Mouse (Mus musculus) hindbrain, embryonic 13.5 days (tissue): ENCODE data around the gene Polr2e. TPM values are rescaled to one million over a fixed set of nuclear protein-coding genes. Genes with fewer than 3 reads are reported as not detected.

Experiments
- ATAC-seq: fragments of 200-750 bp; cut with Nextera tagmentation; 2 replicates; pipeline ENCODE4 v1.8.0; 2017; ENCODE audit warnings: moderate TSS enrichment; ENCODE audit not compliant: low FRiP score
- H3K27ac ChIP-seq: fragments of 300-500 bp; sonication (generic); 2 replicates; pipeline ENCODE4 v1.5.1; 2015; ENCODE audit warnings: inconsistent platforms, mild to moderate bottlenecking, moderate library complexity
- H3K27me3 ChIP-seq: fragments of 300-500 bp; sonication (generic); 2 replicates; pipeline ENCODE4 v1.6.1; 2015; ENCODE audit warnings: mild to moderate bottlenecking, inconsistent platforms
- H3K36me3 ChIP-seq: fragments of 300-500 bp; sonication (generic); 2 replicates; pipeline ENCODE4 v1.6.1; 2015; ENCODE audit warnings: mild to moderate bottlenecking, inconsistent platforms
- H3K4me1 ChIP-seq: fragments of 300-500 bp; sonication (generic); replicated peaks from 2 replicates; pipeline ENCODE4 v1.6.1; 2015; ENCODE audit warnings: inconsistent platforms
- H3K4me2 ChIP-seq: fragments of 300-500 bp; sonication (generic); 2 replicates; pipeline ENCODE4 v1.6.1; 2015; ENCODE audit warnings: inconsistent platforms, mild to moderate bottlenecking, moderate library complexity
- H3K4me3 ChIP-seq: fragments of 300-500 bp; sonication (generic); 2 replicates; pipeline ENCODE4 v1.5.1; 2015; ENCODE audit warnings: mild to moderate bottlenecking, inconsistent platforms
- H3K9ac ChIP-seq: fragments of 300-500 bp; sonication (generic); 2 replicates; pipeline ENCODE4 v1.6.1; 2015; ENCODE audit warnings: mild to moderate bottlenecking, inconsistent platforms
- H3K9me3 ChIP-seq: fragments of 300-500 bp; sonication (generic); 2 replicates; pipeline ENCODE4 v1.6.1; 2016; ENCODE audit warnings: inconsistent platforms
- WGBS: fragments of 180-500 bp; shearing (Covaris S2); methylation state at CpG from one replicate; pipeline ENCODE4 v1.1.7; 2015; 5-methylcytosine and 5-hydroxymethylcytosine counted together
- polyA plus RNA-seq: library from polyadenylated mRNA; unstranded; fragments of >200 nt; fragmentation: Nextera tagmentation; extraction: Ambion mirVana; gene quantifications from 2 replicates; pipeline ENCODE4 v1.2.1, GENCODE M21; 2015

Gene Polr2e
- polyA plus RNA-seq, 1 experiment from 2014 or later, result 150 TPM

DNA sequence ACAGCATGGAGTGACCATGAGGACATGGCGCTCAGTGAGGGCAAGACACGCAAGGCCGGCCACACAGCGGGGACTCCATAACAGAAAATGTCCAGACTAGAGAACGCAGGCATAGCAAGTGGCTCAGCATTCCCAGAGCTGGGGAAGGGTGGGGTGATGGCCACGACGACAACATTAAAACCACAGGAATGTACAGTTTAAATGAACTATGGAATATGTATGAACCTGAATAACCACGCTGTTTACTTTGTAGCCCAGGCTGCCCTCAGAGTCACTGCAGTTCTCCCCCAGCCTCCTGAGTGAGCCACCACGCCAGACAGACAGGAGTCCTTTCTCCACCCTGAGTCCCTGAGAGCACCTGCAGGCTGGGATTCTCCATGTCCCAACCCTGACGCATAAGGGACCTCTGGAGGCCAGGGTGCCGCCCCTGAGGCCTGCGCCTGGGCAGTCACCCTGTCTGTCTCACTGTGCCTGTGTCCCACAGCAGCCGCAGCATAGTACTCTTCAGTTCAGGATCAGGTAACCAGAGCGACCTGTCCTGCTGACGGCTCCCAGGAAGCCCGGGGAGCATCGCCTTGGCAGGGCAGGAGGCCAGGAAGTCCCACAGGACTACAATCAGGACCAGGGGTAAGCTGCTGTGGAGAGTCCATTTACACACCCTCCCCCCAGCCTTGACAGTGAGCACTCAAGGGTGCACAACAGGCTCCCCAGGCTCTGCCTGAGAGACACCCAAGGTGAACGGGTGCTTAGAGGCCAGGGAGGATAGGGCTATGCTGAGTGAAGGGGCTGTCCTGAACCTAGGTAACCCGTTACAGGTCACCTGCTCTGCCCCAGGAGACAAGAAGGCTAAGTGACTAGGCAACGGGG is 33.3 kb upstream of the Polr2e start:
- ATAC-seq, result no peak

DNA sequence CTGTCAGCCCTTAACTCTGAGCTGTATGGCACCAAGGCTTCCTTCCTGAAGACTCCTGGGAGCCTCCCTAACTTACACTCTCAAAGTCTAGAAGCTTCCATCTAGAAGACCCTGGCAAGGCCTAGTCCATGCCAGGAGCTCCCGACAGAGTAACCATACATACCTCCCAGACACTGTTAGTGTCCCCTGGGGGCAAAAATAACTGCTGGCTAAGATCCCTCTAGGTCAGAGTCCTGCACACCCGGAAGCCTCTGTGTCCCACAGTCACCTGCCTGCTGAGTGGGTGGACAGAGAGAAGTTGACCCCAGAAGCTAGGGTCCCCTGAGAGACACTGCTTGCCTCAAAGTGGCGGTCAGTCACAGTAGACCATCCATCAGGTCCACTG is 31.9 kb upstream of the Polr2e start:
- ATAC-seq, result no peak
- Histone ChIP-seq H3K4me1 (peaks cover 22% of the 10 kb centered on the region), H3K9me3 (no peaks in the 10 kb centered on the region), H3K9ac (peak overlapping the region; percentile 20; the same call in 1 of the 2 replicates), H3K27ac (peak overlapping the region; percentile 14; the same call in 1 of the 2 replicates), H3K4me2 (no peak overlapping the region), H3K27me3 (no peaks in the 10 kb centered on the region), H3K4me3 (no peak overlapping the region), H3K36me3 (peaks cover 19% of the 10 kb centered on the region)
- 82% methylated on average over 3 of the region's 3 CpGs for WGBS

More for the DNA sequence above, 33.3 kb upstream of the Polr2e start:
- no peaks in the 10 kb centered on the region for H3K27me3 ChIP-seq
- H3K4me1 ChIP-seq, result peaks cover 22% of the 10 kb centered on the region
- H3K27ac ChIP-seq, result no peak overlapping the region
- WGBS, result 82% methylated on average over 20 of the region's 20 CpGs
- 0 out of 2 replicates have a peak overlapping the region, but pooled peaks have one; percentile 35 for H3K9ac ChIP-seq
- peaks cover 13% of the 10 kb centered on the region for H3K36me3 ChIP-seq
- H3K4me2 ChIP-seq, result no peak overlapping the region
- no peaks in the 10 kb centered on the region for H3K9me3 ChIP-seq
- no peak overlapping the region for H3K4me3 ChIP-seq

DNA sequence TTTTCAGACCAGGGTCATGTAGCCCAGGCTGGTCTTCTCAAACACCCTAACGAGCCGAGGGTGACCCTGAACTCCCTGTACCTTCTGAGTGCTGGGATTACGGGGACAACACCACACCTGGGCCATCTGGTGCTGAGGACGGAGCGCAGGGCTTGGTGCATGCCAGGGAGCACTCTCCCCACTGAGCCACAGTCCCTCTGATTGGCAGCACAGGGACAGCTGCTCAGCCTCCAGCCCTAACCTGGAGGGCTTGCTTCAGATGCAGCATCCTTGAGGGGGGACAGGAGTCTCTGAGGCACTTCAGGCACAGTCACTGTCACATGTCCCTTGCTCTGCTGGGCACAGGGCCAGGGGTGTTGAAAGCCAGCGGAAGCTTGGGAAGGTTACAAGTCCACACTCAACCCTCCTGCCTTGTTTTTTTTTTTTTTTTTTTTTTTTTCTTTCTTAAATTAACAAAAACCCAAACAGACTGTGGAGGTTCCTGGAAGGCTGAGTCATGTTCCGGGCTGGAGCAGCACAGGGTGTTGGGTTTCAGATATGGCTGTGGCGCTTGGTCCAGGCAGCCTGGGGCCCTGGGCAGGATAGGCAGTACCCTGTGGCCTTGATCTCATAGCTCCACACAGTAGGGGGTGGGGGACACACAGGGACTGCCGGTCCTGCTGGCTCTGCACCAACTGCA is 31.4 kb upstream of the Polr2e start:
- WGBS, result 65% methylated on average over 9 of the region's 9 CpGs

DNA sequence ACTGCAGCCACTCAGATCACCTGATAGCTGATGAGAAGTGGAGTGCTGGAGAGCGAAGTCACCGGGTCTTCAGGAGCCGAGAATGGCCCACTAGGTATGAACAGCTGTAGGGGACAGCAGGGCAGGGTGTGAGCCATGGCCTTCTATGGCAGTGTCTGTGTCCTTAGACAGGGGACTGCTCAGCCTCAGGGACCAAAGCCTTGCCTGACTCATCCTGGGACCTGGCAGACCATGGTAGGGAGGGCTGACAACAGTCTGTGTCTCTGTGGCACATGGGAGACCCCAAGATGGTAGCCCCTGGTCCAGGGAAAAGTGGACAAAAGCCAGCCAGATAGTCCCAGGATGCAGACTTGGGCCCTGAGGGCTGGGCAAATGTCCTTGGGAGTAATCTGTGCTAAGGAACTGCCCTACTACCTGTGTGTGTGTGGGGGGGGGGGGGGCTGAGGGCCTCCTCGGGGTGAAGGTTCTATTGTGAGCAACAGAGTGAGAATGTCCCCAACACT is 30.4 kb upstream of the Polr2e start:
- Histone ChIP-seq H3K36me3 (peaks cover 25% of the 10 kb centered on the region), H3K4me3 (no peak overlapping the region), H3K4me1 (peaks cover 12% of the 10 kb centered on the region), H3K27ac (no peak overlapping the region), H3K27me3 (no peaks in the 10 kb centered on the region), H3K9me3 (no peaks in the 10 kb centered on the region), H3K4me2 (no peak overlapping the region), H3K9ac (no peak overlapping the region)
- no peak for ATAC-seq
- WGBS, result 92% methylated on average over 4 of the region's 4 CpGs

More for the DNA sequence above, 31.4 kb upstream of the Polr2e start:
- Histone ChIP-seq H3K27ac (peak overlapping the region; percentile 14), H3K9me3 (no peaks in the 10 kb centered on the region), H3K4me2 (no peak overlapping the region), H3K27me3 (no peaks in the 10 kb centered on the region), H3K36me3 (peaks cover 21% of the 10 kb centered on the region), H3K9ac (peak overlapping the region; percentile 20; the same call in 1 of the 2 replicates), H3K4me1 (peaks cover 22% of the 10 kb centered on the region), H3K4me3 (no peak overlapping the region)
- ATAC-seq, result no peak

DNA sequence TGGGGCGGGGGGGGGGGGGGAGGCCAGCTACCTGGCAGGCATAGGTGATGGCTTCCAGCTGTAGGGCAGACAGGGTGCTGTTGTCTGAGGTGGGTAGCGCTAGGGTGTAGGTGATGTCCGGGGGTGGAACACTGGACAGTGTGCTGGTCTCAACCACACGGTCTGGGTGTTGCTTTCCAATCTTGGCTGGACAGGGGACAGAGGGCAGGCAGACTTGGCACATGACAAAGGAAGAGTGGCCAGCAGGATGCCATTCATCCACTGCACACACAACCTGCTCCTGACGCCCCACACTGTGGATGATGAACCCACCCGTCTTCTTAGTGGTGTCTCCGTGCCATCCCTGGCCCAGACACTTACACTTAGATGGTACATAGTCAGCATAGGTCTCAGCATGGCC is 29.7 kb upstream of the Polr2e start:
- 92% methylated on average over 6 of the region's 7 CpGs for WGBS
- H3K9ac ChIP-seq, result no peak overlapping the region
- H3K4me3 ChIP-seq, result no peak overlapping the region
- no peaks in the 10 kb centered on the region for H3K9me3 ChIP-seq
- no peaks in the 10 kb centered on the region for H3K27me3 ChIP-seq
- peaks cover 10% of the 10 kb centered on the region for H3K4me1 ChIP-seq
- no peak overlapping the region for H3K27ac ChIP-seq
- no peak for ATAC-seq
- H3K4me2 ChIP-seq, result no peak overlapping the region
- H3K36me3 ChIP-seq, result peaks cover 32% of the 10 kb centered on the region

DNA sequence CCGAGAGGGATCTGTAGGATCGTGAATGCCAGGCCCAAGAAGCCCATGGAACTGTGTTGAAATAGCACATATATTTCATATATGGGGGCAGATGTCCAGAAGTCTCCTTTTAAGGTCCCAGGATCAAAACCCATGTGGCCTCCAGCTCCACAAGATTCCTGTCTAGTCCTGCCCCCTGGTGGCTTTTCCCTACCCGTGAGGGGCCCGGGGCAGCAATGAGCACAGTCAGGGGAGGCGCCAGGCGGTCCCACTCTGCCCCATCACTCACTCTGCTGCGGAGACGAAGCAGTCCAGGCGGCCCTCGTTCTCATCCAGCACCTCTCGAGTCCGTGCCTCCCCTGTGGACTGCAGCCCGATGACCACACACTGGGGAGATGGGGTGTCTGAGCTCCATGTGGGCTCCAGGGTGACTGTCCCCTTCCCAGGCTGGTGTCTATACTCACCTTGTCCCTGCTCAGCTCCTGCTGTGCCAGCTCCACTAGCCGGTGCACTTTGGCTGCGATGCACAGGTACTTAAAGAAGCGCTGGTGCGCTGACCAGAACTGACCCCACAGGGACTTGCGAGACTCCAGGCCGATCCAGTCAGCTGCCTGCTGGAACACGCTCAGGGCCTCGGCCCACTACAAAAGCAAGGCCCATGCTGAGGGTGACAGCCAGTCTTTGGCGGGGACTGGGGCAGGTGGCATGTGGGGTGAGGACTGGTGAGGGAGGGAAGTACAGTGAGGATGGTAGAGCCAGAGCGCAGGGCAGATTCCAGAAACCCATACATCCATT is 24.5 kb upstream of the Polr2e start:
- Histone ChIP-seq H3K36me3 (peaks cover 73% of the 10 kb centered on the region), H3K4me1 (peaks cover 12% of the 10 kb centered on the region), H3K27ac (peak overlapping the region; percentile 71), H3K4me2 (no peak overlapping the region), H3K9me3 (no peaks in the 10 kb centered on the region), H3K27me3 (no peaks in the 10 kb centered on the region), H3K9ac (peak overlapping the region; percentile 44; the same call in 1 of the 2 replicates), H3K4me3 (no peak overlapping the region)
- WGBS, result 78% methylated on average over 23 of the region's 23 CpGs
- no peak for ATAC-seq

DNA sequence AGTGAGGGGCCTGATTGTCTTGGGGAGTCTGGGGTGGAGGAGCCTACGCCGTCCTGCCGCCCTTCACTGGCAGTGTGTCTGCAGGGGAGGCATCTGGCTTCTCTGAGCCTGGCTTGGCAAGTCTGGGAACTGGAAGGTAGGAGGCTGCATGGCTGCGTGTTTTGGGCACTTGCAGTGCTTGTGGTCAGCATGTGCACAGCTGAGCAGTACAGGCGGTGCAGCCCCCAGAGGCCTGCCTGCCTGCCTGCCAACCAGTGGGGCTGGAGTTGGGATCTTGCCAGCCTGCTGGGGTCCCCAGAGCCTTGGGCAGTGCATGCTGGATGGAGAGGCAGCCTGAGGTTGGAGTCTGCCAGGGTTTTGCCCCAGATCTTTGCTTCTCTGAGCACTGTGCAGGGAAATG is 23.5 kb upstream of the Polr2e start:
- H3K4me1 ChIP-seq, result peaks cover 12% of the 10 kb centered on the region
- WGBS, result 81% methylated on average over 5 of the region's 5 CpGs
- H3K4me3 ChIP-seq, result no peak overlapping the region
- peak overlapping the region; percentile 44 for H3K9ac ChIP-seq
- peak; percentile 67 for ATAC-seq
- no peak overlapping the region for H3K4me2 ChIP-seq
- no peaks in the 10 kb centered on the region for H3K9me3 ChIP-seq
- H3K27me3 ChIP-seq, result no peaks in the 10 kb centered on the region
- H3K36me3 ChIP-seq, result peaks cover 83% of the 10 kb centered on the region
- peak overlapping the region; percentile 71 for H3K27ac ChIP-seq

DNA sequence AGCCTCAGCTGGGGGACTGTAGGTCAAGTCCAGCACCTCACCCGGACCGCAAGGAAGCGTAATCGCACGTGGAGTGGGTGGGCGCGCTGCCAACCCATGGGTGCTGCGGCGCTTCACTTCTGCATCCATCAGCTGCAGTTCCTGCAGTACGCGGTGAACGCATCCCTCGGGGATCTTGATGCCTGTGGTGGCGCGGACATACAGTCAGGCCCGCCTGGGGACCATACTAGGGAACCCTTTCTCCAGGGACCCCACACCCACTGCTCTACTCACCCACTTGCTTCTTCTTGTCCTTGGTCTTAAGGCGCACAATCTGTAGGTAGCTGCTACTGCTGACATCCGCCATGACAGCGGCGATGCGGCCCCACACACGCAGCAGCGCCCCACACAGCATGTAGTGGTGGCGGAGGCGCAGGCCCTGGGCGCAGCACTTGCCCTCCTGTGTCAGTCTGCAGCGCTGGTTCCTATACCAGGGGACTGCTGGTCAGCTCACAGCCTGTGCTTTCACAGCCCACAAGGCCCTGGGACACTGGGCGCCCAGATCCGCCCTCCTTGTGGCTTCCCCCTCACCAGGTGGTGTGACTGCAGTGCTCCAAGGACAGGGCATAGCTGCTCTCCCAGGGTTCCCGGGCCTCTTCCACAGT is 18.2 kb upstream of the Polr2e start:
- H3K4me3 ChIP-seq, result no peak overlapping the region
- H3K36me3 ChIP-seq, result peaks cover 72% of the 10 kb centered on the region
- no peaks in the 10 kb centered on the region for H3K27me3 ChIP-seq
- H3K9ac ChIP-seq, result peak overlapping the region; percentile 43
- H3K4me2 ChIP-seq, result no peak overlapping the region
- no peaks in the 10 kb centered on the region for H3K9me3 ChIP-seq
- H3K27ac ChIP-seq, result no peak overlapping the region
- H3K4me1 ChIP-seq, result peaks cover 27% of the 10 kb centered on the region
- 82% methylated on average over 30 of the region's 30 CpGs for WGBS
- no peak for ATAC-seq

DNA sequence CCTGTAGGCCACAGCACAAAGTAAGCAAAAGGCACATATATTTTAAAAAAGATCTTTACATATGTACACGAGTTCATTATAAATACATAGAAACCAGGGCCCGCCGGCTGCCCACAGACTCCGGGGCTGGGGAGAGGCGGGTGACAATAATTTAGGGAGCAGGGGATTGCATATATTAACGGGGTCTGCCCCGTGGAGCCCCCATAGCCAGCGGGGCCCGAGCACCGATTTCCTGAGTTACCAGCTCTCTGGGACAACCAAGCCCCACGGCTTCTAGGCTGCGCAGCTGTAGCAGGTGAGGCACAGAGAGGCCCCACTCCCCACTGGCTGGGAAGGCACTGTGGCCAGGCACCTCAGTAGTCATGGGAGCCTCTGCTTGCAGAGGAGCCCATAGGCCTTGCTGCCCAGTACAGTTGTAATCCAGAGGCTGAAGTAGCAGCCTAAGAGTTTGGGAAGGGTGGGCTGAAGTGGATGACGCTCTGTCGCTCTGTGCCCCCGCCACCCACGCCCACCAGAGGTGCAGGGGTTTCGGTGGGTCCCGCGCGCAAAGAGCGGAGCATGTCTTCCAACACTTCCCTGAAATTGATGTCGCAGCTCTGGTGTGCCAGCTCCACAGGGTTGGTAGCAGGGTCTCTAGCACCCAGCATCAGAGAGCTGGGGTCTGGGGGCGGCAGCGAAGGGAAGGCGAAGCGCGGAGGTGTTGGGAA is 17.5 kb upstream of the Polr2e start:
- peaks cover 28% of the 10 kb centered on the region for H3K4me1 ChIP-seq
- H3K9me3 ChIP-seq, result no peaks in the 10 kb centered on the region
- peaks cover 65% of the 10 kb centered on the region for H3K36me3 ChIP-seq
- H3K27me3 ChIP-seq, result no peaks in the 10 kb centered on the region
- H3K4me3 ChIP-seq, result no peak overlapping the region
- H3K9ac ChIP-seq, result peak overlapping the region; percentile 35
- 92% methylated on average over 27 of the region's 27 CpGs for WGBS
- no peak overlapping the region for H3K27ac ChIP-seq
- no peak overlapping the region for H3K4me2 ChIP-seq
- ATAC-seq, result no peak

DNA sequence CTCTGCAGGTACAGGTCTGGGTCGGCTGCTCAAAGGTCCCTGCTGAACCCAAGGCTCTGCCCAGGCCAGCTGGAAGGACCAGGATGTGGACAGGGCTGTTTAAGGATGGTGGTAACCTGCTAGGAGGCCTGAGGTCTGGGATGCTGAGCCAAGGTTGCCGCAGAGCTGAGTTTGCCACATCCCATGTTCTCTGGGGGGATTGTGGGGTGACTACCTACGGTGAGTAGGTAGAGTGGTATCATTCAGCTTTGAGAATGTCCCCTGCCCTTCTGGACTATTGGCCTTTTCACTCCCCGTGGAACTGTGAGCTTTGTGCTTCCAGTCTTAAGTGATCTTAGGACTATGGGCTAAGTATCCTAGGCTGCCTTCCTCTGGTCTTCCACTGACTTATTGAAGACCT is 16.9 kb upstream of the Polr2e start:
- Histone ChIP-seq H3K36me3 (peaks cover 59% of the 10 kb centered on the region), H3K4me1 (peaks cover 28% of the 10 kb centered on the region), H3K9me3 (no peaks in the 10 kb centered on the region), H3K27ac (no peak overlapping the region), H3K27me3 (no peaks in the 10 kb centered on the region), H3K4me3 (no peak overlapping the region), H3K4me2 (no peak overlapping the region), H3K9ac (no peak overlapping the region)
- no peak for ATAC-seq
- 97% methylated on average over 4 of the region's 4 CpGs for WGBS

DNA sequence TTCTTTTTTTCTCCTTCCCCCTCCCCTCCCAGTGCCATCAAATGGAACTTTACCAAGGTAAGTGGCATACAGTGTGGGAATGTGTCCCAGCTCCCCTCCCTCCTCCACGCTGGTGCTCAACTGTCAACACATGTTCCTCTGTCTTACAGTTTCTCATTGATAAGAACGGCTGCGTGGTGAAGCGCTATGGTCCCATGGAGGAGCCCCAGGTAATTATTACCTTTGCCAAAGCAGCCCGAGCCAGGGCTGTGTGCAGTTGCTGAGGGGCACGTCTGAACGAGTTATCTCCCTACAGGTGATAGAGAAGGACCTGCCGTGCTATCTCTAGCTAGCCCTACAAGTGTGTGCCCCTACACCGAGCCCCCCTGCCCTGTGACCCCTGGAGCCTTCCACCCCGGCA is 16.3 kb upstream of the Polr2e start:
- WGBS, result 86% methylated on average over 10 of the region's 10 CpGs
- Histone ChIP-seq H3K27ac (no peak overlapping the region; the same call in 1 of the 2 replicates), H3K9me3 (no peaks in the 10 kb centered on the region), H3K4me2 (no peak overlapping the region), H3K36me3 (peaks cover 53% of the 10 kb centered on the region), H3K4me3 (no peak overlapping the region), H3K27me3 (no peaks in the 10 kb centered on the region), H3K4me1 (peaks cover 28% of the 10 kb centered on the region), H3K9ac (peak overlapping the region; percentile 97; the same call in 1 of the 2 replicates)
- no peak for ATAC-seq
